Mouse (Mus musculus): ENCODE measurements around the gene Tacc2. TPM values are rescaled to one million over a fixed set of nuclear protein-coding genes. Genes with fewer than 3 reads are reported as not detected.

Gene Tacc2
- total and polyA plus RNA-seq, 3 experiments, result 3.5 to 21.5 TPM; not detected in 1

DNA sequence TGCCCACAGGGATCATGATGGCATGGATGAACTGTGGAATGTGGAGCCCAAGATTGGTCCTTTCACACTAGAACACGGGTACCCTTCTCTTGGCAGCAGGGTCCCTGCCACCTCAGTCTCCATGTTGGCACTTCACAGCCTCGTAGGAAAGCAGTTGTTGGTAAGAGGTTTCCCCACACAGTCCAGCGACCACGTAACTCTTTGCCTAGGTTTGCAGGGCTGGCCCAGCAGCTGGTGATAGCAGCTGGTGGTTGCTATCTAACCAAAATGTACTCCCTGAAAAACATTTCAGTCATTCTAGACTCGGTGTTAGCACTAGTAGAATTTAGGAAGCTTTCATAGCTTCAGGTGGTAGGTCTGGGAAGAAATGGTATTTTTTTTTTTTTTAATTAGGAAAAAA is 81.9 kb downstream of the Tacc2 start:
- DNase-seq (ENCODE audit: low read depth, low spot score), result no peak
- Histone ChIP-seq H3K4me1 (ENCODE audit: control insufficient read depth in 1 of 2, insufficient read depth in 2 of 2, low read length in 2 of 2) (no peaks in the 10 kb centered on the region; a peak in 1 of 4 replicates), H3K4me3 (ENCODE audit: control insufficient read depth in 1 of 2, insufficient read depth in 1 of 2, low read depth in 2 of 2, low read length in 2 of 2) (no peak overlapping the region), H3K27ac (ENCODE audit: control insufficient read depth, low read depth, low read length) (no peak overlapping the region), H3K27me3 (ENCODE audit: control insufficient read depth in 1 of 2, insufficient read depth in 2 of 2, low read length in 2 of 2) (no peaks in the 10 kb centered on the region), H3K9me3 (replicated peaks; ENCODE audit: insufficient read depth, low read length) (no peaks in the 10 kb centered on the region), H3K36me3 (ENCODE audit: control insufficient read depth in 1 of 2, insufficient read depth in 2 of 2, low read length in 2 of 2) (no peaks in the 10 kb centered on the region; a peak in 1 of 4 replicates), H3K9ac (ENCODE audit: control insufficient read depth, low read depth, low read length, poor library complexity, severe bottlenecking) (no peak overlapping the region), H3K79me2 (ENCODE audit: control insufficient read depth, insufficient read depth, low read length, poor library complexity) (no peaks in the 10 kb centered on the region)
- TF ChIP-seq CHD1 (IDR thresholded peaks at IDR 0.05; ENCODE audit: low read depth, low read length) (no peak), USF1 (IDR thresholded peaks at IDR 0.05; ENCODE audit: low read depth, low read length) (no peak), ZMIZ1 (IDR thresholded peaks at IDR 0.05; ENCODE audit: low read depth, low read length) (no peak), ZKSCAN1 (IDR thresholded peaks at IDR 0.05; ENCODE audit: low read depth, low read length) (no peak), GABPA (IDR thresholded peaks at IDR 0.05; ENCODE audit: low read depth, low read length) (no peak), NELFE (IDR thresholded peaks at IDR 0.05; ENCODE audit: low read depth, low read length) (no peak)

DNA sequence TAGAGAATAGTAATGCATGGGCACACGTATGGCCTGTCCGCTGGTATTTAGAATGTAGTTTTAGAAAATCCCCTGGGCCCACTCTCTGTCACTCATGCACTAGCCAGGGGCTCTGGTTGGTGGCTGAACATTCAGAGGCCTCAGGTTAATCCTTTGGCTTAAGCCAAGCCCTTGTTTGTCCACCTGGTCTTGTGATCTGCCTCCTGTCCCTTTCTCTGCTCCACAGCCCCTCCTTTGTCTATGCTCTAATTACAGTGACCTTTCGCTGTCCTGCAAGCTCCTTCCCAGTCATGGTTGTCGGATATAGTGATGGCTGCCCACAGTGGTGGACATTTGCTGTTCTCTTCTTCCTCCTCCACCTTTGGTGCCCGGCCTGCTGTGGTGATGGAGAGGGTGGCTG is 85.0 kb downstream of the Tacc2 start:
- Histone ChIP-seq H3K4me1 (ENCODE audit: control insufficient read depth in 1 of 2, insufficient read depth in 2 of 2, low read length in 2 of 2) (no peaks in the 10 kb centered on the region), H3K9me3 (replicated peaks; ENCODE audit: insufficient read depth, low read length) (no peaks in the 10 kb centered on the region), H3K27me3 (ENCODE audit: control insufficient read depth in 1 of 2, insufficient read depth in 2 of 2, low read length in 2 of 2) (no peaks in the 10 kb centered on the region), H3K4me3 (ENCODE audit: control insufficient read depth in 1 of 2, insufficient read depth in 1 of 2, low read depth in 2 of 2, low read length in 2 of 2) (no peak overlapping the region), H3K36me3 (ENCODE audit: control insufficient read depth in 1 of 2, insufficient read depth in 2 of 2, low read length in 2 of 2) (peaks cover 0 to 3% of the 10 kb centered on the region in 2 experiments; a peak in 1 of 4 replicates), H3K79me2 (ENCODE audit: control insufficient read depth, insufficient read depth, low read length, poor library complexity) (no peaks in the 10 kb centered on the region), H3K9ac (ENCODE audit: control insufficient read depth, low read depth, low read length, poor library complexity, severe bottlenecking) (no peak overlapping the region), H3K27ac (ENCODE audit: control insufficient read depth, low read depth, low read length) (no peak overlapping the region)
- TF ChIP-seq GATA1 (IDR thresholded peaks at IDR 0.05; ENCODE audit: low read depth, low read length), result no peak
- no peak for DNase-seq (ENCODE audit: low read depth, low spot score)

DNA sequence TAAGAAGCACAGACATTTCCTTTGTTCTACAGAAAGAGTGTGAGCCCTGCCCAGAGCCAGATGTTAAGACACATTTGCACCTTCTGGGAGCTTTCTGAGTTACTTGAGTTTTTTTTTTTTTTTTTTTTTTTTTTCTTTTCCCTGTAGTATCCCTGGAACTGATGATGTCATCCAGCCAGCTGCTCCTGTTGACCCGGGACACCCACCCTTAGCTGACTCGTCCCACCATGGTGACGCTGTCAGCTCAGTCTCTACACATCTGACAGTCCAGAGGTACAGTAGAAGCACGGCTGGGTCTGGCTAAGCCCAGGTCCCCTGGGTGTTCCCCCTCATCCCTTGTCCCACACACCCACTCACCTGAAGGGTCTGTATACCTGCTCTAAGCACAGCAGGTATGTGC is 85.6 kb downstream of the Tacc2 start:
- Histone ChIP-seq H3K4me1 (ENCODE audit: control insufficient read depth in 1 of 2, insufficient read depth in 2 of 2, low read length in 2 of 2) (no peaks in the 10 kb centered on the region), H3K27me3 (ENCODE audit: control insufficient read depth in 1 of 2, insufficient read depth in 2 of 2, low read length in 2 of 2) (no peaks in the 10 kb centered on the region), H3K79me2 (ENCODE audit: control insufficient read depth, insufficient read depth, low read length, poor library complexity) (no peaks in the 10 kb centered on the region), H3K9me3 (replicated peaks; ENCODE audit: insufficient read depth, low read length) (no peaks in the 10 kb centered on the region), H3K4me3 (ENCODE audit: control insufficient read depth in 1 of 2, insufficient read depth in 1 of 2, low read depth in 2 of 2, low read length in 2 of 2) (no peak overlapping the region), H3K27ac (ENCODE audit: control insufficient read depth, low read depth, low read length) (no peak overlapping the region), H3K36me3 (ENCODE audit: control insufficient read depth in 1 of 2, insufficient read depth in 2 of 2, low read length in 2 of 2) (peaks cover 0 to 3% of the 10 kb centered on the region in 2 experiments; a peak in 1 of 4 replicates), H3K9ac (ENCODE audit: control insufficient read depth, low read depth, low read length, poor library complexity, severe bottlenecking) (no peak overlapping the region)
- TF ChIP-seq MYB (IDR thresholded peaks at IDR 0.05; ENCODE audit: low read depth, low read length) (no peak), BHLHE40 (IDR thresholded peaks at IDR 0.05; ENCODE audit: borderline replicate concordance, low read depth, low read length) (no peak), MEF2A (IDR thresholded peaks at IDR 0.05; ENCODE audit: extremely low read depth, insufficient replicate concordance, low read depth, low read length, poor library complexity, severe bottlenecking) (no peak), KAT2A (conservative IDR thresholded peaks at IDR 0.05; ENCODE audit: low read depth, low read length) (no peak), E2F4 (IDR thresholded peaks at IDR 0.05; ENCODE audit: borderline replicate concordance, low read depth, low read length) (no peak), MXI1 (IDR thresholded peaks at IDR 0.05; ENCODE audit: low read depth, low read length) (no peak), POLR2AphosphoS5 (IDR thresholded peaks at IDR 0.05; ENCODE audit: borderline replicate concordance, low read depth, low read length) (no peak), CHD1 (IDR thresholded peaks at IDR 0.05; ENCODE audit: low read depth, low read length) (no peak), RAD21 (IDR thresholded peaks at IDR 0.05; ENCODE audit: low read depth, low read length) (no peak), CTCF (IDR thresholded peaks at IDR 0.05 in 2 of 3, conservative IDR thresholded peaks at IDR 0.05 in 1 of 3; ENCODE audit: control insufficient read depth in 1 of 3, insufficient read depth in 1 of 3, low read depth in 2 of 3, low read length in 3 of 3, poor library complexity in 1 of 3, severe bottlenecking in 1 of 3) (no peak), GABPA (IDR thresholded peaks at IDR 0.05; ENCODE audit: low read depth, low read length) (no peak), ZMIZ1 (IDR thresholded peaks at IDR 0.05; ENCODE audit: low read depth, low read length) (no peak), MAFK (IDR thresholded peaks at IDR 0.05; ENCODE audit: borderline replicate concordance, low read depth, low read length) (no peak), MAZ (IDR thresholded peaks at IDR 0.05; ENCODE audit: low read depth, low read length) (no peak), EP300 (IDR thresholded peaks at IDR 0.05; ENCODE audit: low read depth in 1 of 2, low read length in 2 of 2) (no peak), SMC3 (IDR thresholded peaks at IDR 0.05; ENCODE audit: low read depth, low read length) (no peak), HCFC1 (IDR thresholded peaks at IDR 0.05; ENCODE audit: low read depth, low read length) (no peak), NELFE (IDR thresholded peaks at IDR 0.05; ENCODE audit: low read depth, low read length) (no peak), ZC3H11A (IDR thresholded peaks at IDR 0.05; ENCODE audit: low read depth, low read length) (no peak), ELF1 (IDR thresholded peaks at IDR 0.05; ENCODE audit: low read depth, low read length) (no peak)
- DNase-seq (ENCODE audit: low read depth, low spot score), result no peak
